Mouse (Mus musculus) Patski (cell line): ENCODE results near the gene Wwox. TPM values are rescaled to one million over a fixed set of nuclear protein-coding genes. Genes with fewer than 3 reads are reported as not detected.
A peak's percentile ranks its signal among the peaks of the same experiment; 100 is the strongest.

Experiments
- ATAC-seq: fragments of 100-300 bp; one replicate; pipeline ENCODE4 v1.8.0; 2021
- CTCF ChIA-PET: fragments of 350-600 bp; sonication (Branson Sonifier 250); formaldehyde crosslinking; loops from one replicate; lab custom pipeline; 2022; ENCODE audit warnings: inconsistent platforms; lab: Charles Lee
- POLR2A ChIA-PET: fragments of 350-600 bp; sonication (Branson Sonifier 250); formaldehyde crosslinking; loops from one replicate; lab custom pipeline; 2022; ENCODE audit warnings: antibody characterized with exemption, inconsistent platforms; lab: Charles Lee
- DNase-seq: peaks from one replicate; pipeline ENCODE4 v3.0.0-alpha.2; 2011; ENCODE audit warnings: low read depth, low spot score
- H3K27me3 ChIP-seq: fragments of 371-371 bp; one replicate; pipeline ENCODE4 v1.5.1; 2021
- CTCF ChIP-seq: fragments of 100-300 bp; IDR thresholded peaks from one replicate; pipeline ENCODE4 v1.5.1; 2021
- in situ Hi-C: fragments of 300-500 bp; cut with MboI; formaldehyde crosslinking; loops from 3 replicates; pipeline ENCODE4 v1.11.1; 2018; ENCODE audit warnings: low pct_unique_long_range_greater_than_20kb, mixed read lengths
- polyA plus RNA-seq: library from polyadenylated mRNA; unstranded; gene quantifications from one replicate; pipeline ENCODE4 v1.2.3, GENCODE M21; 2021

Wwox gene
- polyA plus RNA-seq, 1 experiment from 2014 or later: 21.9 TPM

- no peaks in the 10 kb centered on the region for H3K27me3 ChIP-seq
- DNase-seq (no peak), ATAC-seq (no peak)
- no peak for TF ChIP-seq CTCF
- in situ Hi-C loops: no loop called here
- ChIA-PET POLR2A (no interaction called here), CTCF (interaction anchor here (1.1 to 1.6 kb wide), 2 partner anchors 9 to 12 kb away, joined by 3 to 4 read pairs; no protein-coding TSS in a partner anchor)
Observed at GRCm38 (mm10) chr8:114832251-114832774, 392.9 kb downstream of the Wwox start.

- in situ Hi-C loops: no loop called here
- POLR2A ChIA-PET: no interaction called here
- DNase-seq (no peak), ATAC-seq (no peak)
- no peaks in the 10 kb centered on the region for H3K27me3 ChIP-seq
- no peak for TF ChIP-seq CTCF
- CTCF ChIA-PET: no interaction called here
Observed at GRCm38 (mm10) chr8:114834730-114835129, 395.3 kb downstream of the Wwox start.

GRCm38 (mm10) chr8:114839998-114840397 is 400.5 kb downstream of the Wwox start:
- ATAC-seq (no peak), DNase-seq (no peak)
- H3K27me3 ChIP-seq: no peaks in the 10 kb centered on the region
- POLR2A ChIA-PET: no interaction called here
- CTCF ChIA-PET: no interaction called here
- no peak for TF ChIP-seq CTCF
- in situ Hi-C loops: no loop called here

- ATAC-seq: peak; percentile 19
Observed at GRCm38 (mm10) chr8:114847666-114848065, 408.2 kb downstream of the Wwox start.

GRCm38 (mm10) chr8:114849461-114849860 is 410.0 kb downstream of the Wwox start:
- DNase-seq: no peak
- POLR2A ChIA-PET: interaction anchor here (0.6 kb wide), 1 partner anchor 8 kb away, joined by 4 read pairs; no protein-coding TSS in a partner anchor
- TF ChIP-seq CTCF: no peak
- CTCF ChIA-PET: no interaction called here
- no peak for ATAC-seq
- in situ Hi-C loops: no loop called here
- H3K27me3 ChIP-seq: no peaks in the 10 kb centered on the region

More at GRCm38 (mm10) chr8:114847666-114848065, 408.2 kb downstream of the Wwox start:
- no peak for DNase-seq
- TF ChIP-seq CTCF: no peak
- H3K27me3 ChIP-seq: no peaks in the 10 kb centered on the region
- in situ Hi-C loops: no loop called here
- CTCF ChIA-PET: no interaction called here
- POLR2A ChIA-PET: no interaction called here

- POLR2A ChIA-PET: no interaction called here
- CTCF ChIA-PET: no interaction called here
- no peak for DNase-seq
- in situ Hi-C loops: no loop called here
- H3K27me3 ChIP-seq: no peaks in the 10 kb centered on the region
- no peak for ATAC-seq
- no peak for TF ChIP-seq CTCF
Observed at GRCm38 (mm10) chr8:114850014-114850870, 410.8 kb downstream of the Wwox start.

GRCm38 (mm10) chr8:114853765-114854164 is 414.3 kb downstream of the Wwox start:
- in situ Hi-C loops: no loop called here
- H3K27me3 ChIP-seq: no peaks in the 10 kb centered on the region
- CTCF ChIA-PET: interaction anchor here (1.2 to 1.4 kb wide), 2 partner anchors 19 to 25 kb away, joined by 3 to 4 read pairs; no protein-coding TSS in a partner anchor
- POLR2A ChIA-PET: no interaction called here
- no peak for ATAC-seq
- TF ChIP-seq CTCF: no peak
- no peak for DNase-seq

- ChIA-PET POLR2A (no interaction called here), CTCF (no interaction called here)
- no peak for ATAC-seq
- H3K27me3 ChIP-seq: no peaks in the 10 kb centered on the region
- in situ Hi-C loops: no loop called here
- no peak for DNase-seq
- TF ChIP-seq CTCF: no peak
Observed at GRCm38 (mm10) chr8:114855833-114856232, 416.4 kb downstream of the Wwox start.

GRCm38 (mm10) chr8:114865911-114866310 is 426.5 kb downstream of the Wwox start:
- in situ Hi-C loops: no loop called here

GRCm38 (mm10) chr8:114869321-114869720 is 429.9 kb downstream of the Wwox start:
- DNase-seq (no peak), ATAC-seq (no peak)
- TF ChIP-seq CTCF: no peak
- CTCF ChIA-PET: no interaction called here
- POLR2A ChIA-PET: no interaction called here
- H3K27me3 ChIP-seq: no peaks in the 10 kb centered on the region
- in situ Hi-C loops: no loop called here

More at GRCm38 (mm10) chr8:114865911-114866310, 426.5 kb downstream of the Wwox start:
- TF ChIP-seq CTCF: no peak
- DNase-seq (no peak), ATAC-seq (no peak)
- H3K27me3 ChIP-seq: no peaks in the 10 kb centered on the region
- ChIA-PET POLR2A (no interaction called here), CTCF (no interaction called here)

- in situ Hi-C loops: no loop called here
- TF ChIP-seq CTCF: no peak
- H3K27me3 ChIP-seq: no peaks in the 10 kb centered on the region
- DNase-seq (no peak), ATAC-seq (no peak)
- POLR2A ChIA-PET: interaction anchor here (0.6 kb wide), 1 partner anchor 135 kb away, joined by 3 read pairs; no protein-coding TSS in a partner anchor
- CTCF ChIA-PET: no interaction called here
Observed at GRCm38 (mm10) chr8:114870410-114870809, 431.0 kb downstream of the Wwox start.
